Mouse (Mus musculus) C2C12 (cell line): ENCODE data around the gene 3110082I17Rik. TPM values are rescaled to one million over a fixed set of nuclear protein-coding genes. Genes with fewer than 3 reads are reported as not detected.

ENCODE experiments used
- H3K27me3 ChIP-seq: one replicate; pipeline ENCODE4 v1.6.1; 2011; ENCODE audit not compliant: control insufficient read depth, insufficient read depth, insufficient read length
- H3K36me3 ChIP-seq: one replicate; pipeline ENCODE4 v1.6.1; 2011; ENCODE audit not compliant: control insufficient read depth, insufficient read depth
- H3K4me3 ChIP-seq: one replicate; pipeline ENCODE4 v1.5.1; 2011; ENCODE audit warnings: mild to moderate bottlenecking, control low read depth; ENCODE audit not compliant: poor library complexity, insufficient read depth, severe bottlenecking
- H3K79me2 ChIP-seq: one replicate; pipeline ENCODE4 v1.6.1; 2011; ENCODE audit not compliant: control insufficient read depth, insufficient read depth
- H3K79me3 ChIP-seq: one replicate; pipeline ENCODE4 v1.6.1; 2011; ENCODE audit warnings: low read depth, control low read depth
- H3ac ChIP-seq: one replicate; pipeline ENCODE3; 2011; ENCODE audit warnings: low read depth; ENCODE audit not compliant: control insufficient read depth, insufficient read length
- CEBPB ChIP-seq: IDR thresholded peaks from one replicate; pipeline ENCODE4 v1.6.1; 2011; ENCODE audit warnings: low read depth, mild to moderate bottlenecking, control low read depth, moderate library complexity
- CTCF ChIP-seq: IDR thresholded peaks from one replicate; pipeline ENCODE4 v1.5.1; 2011; ENCODE audit not compliant: control insufficient read depth, insufficient read depth, insufficient read length
- FOSL1 ChIP-seq: IDR thresholded peaks from one replicate; pipeline ENCODE4 v1.8.0; 2011; ENCODE audit warnings: mild to moderate bottlenecking, low read length; ENCODE audit not compliant: poor library complexity, insufficient read depth, severe bottlenecking
- MAX ChIP-seq: IDR thresholded peaks from one replicate; pipeline ENCODE4 v1.6.1; 2011; ENCODE audit warnings: mild to moderate bottlenecking, control low read depth
- MYOD1 ChIP-seq: IDR thresholded peaks from one replicate; pipeline ENCODE4 v1.6.1; 2011; ENCODE audit warnings: low read depth; ENCODE audit not compliant: control insufficient read depth, insufficient read length
- MYOG ChIP-seq: IDR thresholded peaks from one replicate; pipeline ENCODE4 v1.6.1; 2011; ENCODE audit not compliant: control insufficient read depth, insufficient read length; ENCODE audit errors: extremely low read depth
- USF1 ChIP-seq: IDR thresholded peaks from one replicate; pipeline ENCODE4 v1.6.1; 2011; ENCODE audit warnings: low read depth, mild to moderate bottlenecking, control low read depth, moderate library complexity
- polyA plus RNA-seq: library from polyadenylated mRNA; unstranded; fragments of >200 nt; fragmentation: generic; extraction: Trizol; gene quantifications from one replicate; pipeline ENCODE4 v1.2.1, GENCODE M21; 2012; ENCODE audit warnings: missing spikeins

3110082I17Rik gene
- polyA plus RNA-seq, 1 experiment, result 31.4 TPM

- Histone ChIP-seq H3K36me3 (no peaks in the 10 kb centered on the region), H3K79me2 (no peaks in the 10 kb centered on the region), H3K79me3 (no peaks in the 10 kb centered on the region), H3K4me3 (no peak overlapping the region), H3K27me3 (peaks cover 28% of the 10 kb centered on the region), H3ac (no peak overlapping the region)
- no peak for TF ChIP-seq MYOD1
- TF ChIP-seq CEBPB, result no peak
- TF ChIP-seq MAX, result no peak
- TF ChIP-seq MYOG, result no peak
- TF ChIP-seq FOSL1, result no peak
- TF ChIP-seq USF1, result no peak
- no peak for TF ChIP-seq CTCF
Measured at GRCm38 (mm10) chr5:139353946-139354345, 106.4 kb downstream of the 3110082I17Rik start.

GRCm38 (mm10) chr5:139353496-139353895 is 106.8 kb downstream of the 3110082I17Rik start:
- H3K79me3 ChIP-seq, result no peaks in the 10 kb centered on the region
- H3ac ChIP-seq, result no peak overlapping the region
- H3K4me3 ChIP-seq, result no peak overlapping the region
- H3K27me3 ChIP-seq, result peaks cover 28% of the 10 kb centered on the region
- no peaks in the 10 kb centered on the region for H3K79me2 ChIP-seq
- TF ChIP-seq CTCF (no peak), CEBPB (no peak), USF1 (no peak), MAX (no peak), MYOG (no peak), FOSL1 (no peak), MYOD1 (no peak)
- H3K36me3 ChIP-seq, result no peaks in the 10 kb centered on the region

GRCm38 (mm10) chr5:139352317-139352716 is 108.0 kb downstream of the 3110082I17Rik start, which contains the start of gene Cyp2w1:
Gene Cyp2w1, plus strand, starts transcription at chr5:139352617.
- Histone ChIP-seq H3ac (no peak within 1 kb of the TSS), H3K79me3 (no peaks in the 10 kb centered on the region), H3K79me2 (no peaks in the 10 kb centered on the region), H3K27me3 (peaks cover 28% of the 10 kb centered on the region), H3K4me3 (no peak within 1 kb of the TSS), H3K36me3 (no peaks in the 10 kb centered on the region)
- no peak for TF ChIP-seq MAX
- TF ChIP-seq MYOD1, result no peak
- no peak for TF ChIP-seq MYOG
- TF ChIP-seq CEBPB, result no peak
- TF ChIP-seq USF1, result no peak
- no peak for TF ChIP-seq FOSL1
- TF ChIP-seq CTCF, result no peak

- no peak overlapping the region for H3K4me3 ChIP-seq
- no peaks in the 10 kb centered on the region for H3K36me3 ChIP-seq
- TF ChIP-seq FOSL1, result no peak
- TF ChIP-seq MYOD1, result no peak
- no peak for TF ChIP-seq CEBPB
- no peak for TF ChIP-seq MYOG
- no peak for TF ChIP-seq MAX
- no peak for TF ChIP-seq USF1
- TF ChIP-seq CTCF, result no peak
- no peak overlapping the region for H3ac ChIP-seq
- H3K79me2 ChIP-seq, result no peaks in the 10 kb centered on the region
- no peaks in the 10 kb centered on the region for H3K79me3 ChIP-seq
- peaks cover 28% of the 10 kb centered on the region for H3K27me3 ChIP-seq
Measured at GRCm38 (mm10) chr5:139351628-139352027, 108.7 kb downstream of the 3110082I17Rik start.

- H3K36me3 ChIP-seq, result no peaks in the 10 kb centered on the region
- no peak within 1 kb of the TSS for H3K4me3 ChIP-seq
- TF ChIP-seq CEBPB, result no peak
- no peak for TF ChIP-seq FOSL1
- no peak for TF ChIP-seq CTCF
- TF ChIP-seq USF1, result no peak
- no peak for TF ChIP-seq MYOD1
- no peak for TF ChIP-seq MYOG
- no peak for TF ChIP-seq MAX
- H3K79me2 ChIP-seq, result no peaks in the 10 kb centered on the region
- H3K79me3 ChIP-seq, result no peaks in the 10 kb centered on the region
- H3ac ChIP-seq, result no peak within 1 kb of the TSS
- H3K27me3 ChIP-seq, result peaks cover 28% of the 10 kb centered on the region
Measured at GRCm38 (mm10) chr5:139351134-139351533, 109.2 kb downstream of the 3110082I17Rik start, which contains the start of gene Cox19. Gene Cox19, minus strand, starts transcription at chr5:139351418.

GRCm38 (mm10) chr5:139349713-139350112 is 110.6 kb downstream of the 3110082I17Rik start:
- no peak overlapping the region for H3K4me3 ChIP-seq
- H3K79me3 ChIP-seq, result no peaks in the 10 kb centered on the region
- H3K36me3 ChIP-seq, result no peaks in the 10 kb centered on the region
- H3K27me3 ChIP-seq, result peaks cover 28% of the 10 kb centered on the region
- H3K79me2 ChIP-seq, result peaks cover 2% of the 10 kb centered on the region
- H3ac ChIP-seq, result no peak overlapping the region
- TF ChIP-seq USF1 (no peak), MYOD1 (no peak), MAX (no peak), MYOG (no peak), CEBPB (no peak), CTCF (no peak), FOSL1 (no peak)
